Mouse (Mus musculus) limb, embryonic 14.5 days (tissue): Measurements from ENCODE around the gene Gm49405. TPM values are rescaled to one million over a fixed set of nuclear protein-coding genes. Genes with fewer than 3 reads are reported as not detected.
"Not testable (repeated sequence)": the region's sequence is repeated elsewhere in the genome, so short reads cannot be mapped to it uniquely, and the experiment has no call there.

Source experiments
- ATAC-seq: fragments of 200-750 bp; cut with Nextera tagmentation; 2 replicates; pipeline ENCODE4 v1.8.0; 2017; ENCODE audit warnings: low read depth, moderate number of reproducible peaks, moderate TSS enrichment; ENCODE audit not compliant: low FRiP score
- DNase-seq: peaks from one replicate; pipeline ENCODE4 v3.0.0-alpha.2; 2015; ENCODE audit warnings: low spot score
- H3K27ac ChIP-seq: fragments of 300-500 bp; sonication (generic); replicated peaks from 2 replicates; pipeline ENCODE4 v1.5.1; 2014; ENCODE audit warnings: low read depth, mild to moderate bottlenecking, low read length, moderate library complexity, mixed read lengths
- H3K27me3 ChIP-seq: fragments of 300-500 bp; sonication (generic); 2 replicates; pipeline ENCODE4 v1.6.1; 2014; ENCODE audit warnings: low read length, mixed read lengths; ENCODE audit not compliant: control insufficient read depth, insufficient read depth
- H3K36me3 ChIP-seq: fragments of 300-500 bp; sonication (generic); 2 replicates; pipeline ENCODE4 v1.6.1; 2014; ENCODE audit warnings: mild to moderate bottlenecking, low read length, moderate library complexity, mixed read lengths; ENCODE audit not compliant: control insufficient read depth, insufficient read depth
- H3K4me1 ChIP-seq: fragments of 300-500 bp; sonication (generic); 2 replicates; pipeline ENCODE4 v1.6.1; 2014; ENCODE audit warnings: antibody characterized with exemption, low read length, mixed read lengths; ENCODE audit not compliant: control insufficient read depth, insufficient read depth
- H3K4me2 ChIP-seq: fragments of 300-500 bp; sonication (generic); replicated peaks from 2 replicates; pipeline ENCODE4 v1.6.1; 2014; ENCODE audit warnings: low read depth, mild to moderate bottlenecking, low read length, moderate library complexity; ENCODE audit not compliant: severe bottlenecking
- H3K4me3 ChIP-seq: fragments of 300-500 bp; sonication (generic); replicated peaks from 2 replicates; pipeline ENCODE4 v1.5.1; 2014; ENCODE audit warnings: low read length
- H3K9ac ChIP-seq: fragments of 300-500 bp; sonication (generic); 2 replicates; pipeline ENCODE4 v1.6.1; 2014; ENCODE audit warnings: mild to moderate bottlenecking, low read depth, low read length, moderate library complexity; ENCODE audit not compliant: severe bottlenecking
- H3K9me3 ChIP-seq: fragments of 300-500 bp; sonication (generic); 2 replicates; pipeline ENCODE4 v1.6.1; 2016; ENCODE audit warnings: low read length; ENCODE audit not compliant: control insufficient read depth
- POLR2A ChIP-seq: fragments of 200-500 bp; IDR thresholded peaks from 2 replicates; pipeline ENCODE4 v1.8.0; 2012; ENCODE audit warnings: inconsistent platforms, mild to moderate bottlenecking, moderate library complexity, borderline replicate concordance; ENCODE audit not compliant: insufficient read depth, insufficient read length; ENCODE audit errors: extremely low read depth
- WGBS: fragments of 180-500 bp; shearing (Covaris S2); extraction: QIAGEN DNeasy Blood & Tissue Kit; methylation state at CpG from one replicate; pipeline ENCODE4 v1.1.7; 2014; 5-methylcytosine and 5-hydroxymethylcytosine counted together
- polyA plus RNA-seq, 2 experiments: library from polyadenylated mRNA; depleted of rRNA in 1 of 2; stranded (reverse) in 1 of 2; unstranded in 1 of 2; fragments of >200 nt; fragmentation: Nextera tagmentation in 1 of 2; extraction: Ambion mirVana in 1 of 2; gene quantifications; 2 replicates each; pipeline versions ENCODE4 v1.2.1 to v1.2.3; 2012 to 2014

The Gm49405 gene
- polyA plus RNA-seq, 2 experiments, result 2.3 to 7.0 TPM

DNA sequence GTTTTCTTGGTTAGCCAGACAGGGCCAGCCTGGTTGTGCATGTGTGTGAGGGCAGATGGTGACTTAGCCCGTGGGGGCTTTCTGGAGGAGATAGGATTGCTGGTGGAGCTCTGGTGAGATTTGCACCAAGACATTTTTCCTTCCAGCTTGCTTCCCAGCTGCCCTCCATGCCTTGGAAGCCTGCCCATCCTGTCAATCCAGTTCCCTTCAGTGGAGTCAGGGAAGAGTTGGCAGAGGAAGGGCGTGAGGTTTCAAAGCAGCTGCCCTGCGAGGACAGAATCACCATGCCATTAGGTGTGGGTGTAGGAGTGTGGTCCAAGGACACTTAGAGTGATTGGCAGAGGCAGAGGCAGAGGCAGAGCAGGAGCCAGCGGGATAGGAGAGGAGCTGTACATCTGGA is 42.0 kb upstream of the Gm49405 start, which contains the start of gene Aldh3b3:
Gene Aldh3b3, plus strand, starts transcription at position 176 of the 400 bp plus-strand sequence.
- no peak for TF ChIP-seq POLR2A
- Histone ChIP-seq H3K4me2 (no peak within 1 kb of the TSS), H3K9ac (no peak within 1 kb of the TSS), H3K36me3 (no peaks in the 10 kb centered on the region), H3K27me3 (no peaks in the 10 kb centered on the region), H3K9me3 (no peaks in the 10 kb centered on the region), H3K4me3 (no peak within 1 kb of the TSS), H3K4me1 (no peaks in the 10 kb centered on the region), H3K27ac (no peak within 1 kb of the TSS)
- ATAC-seq, result no peak
- 74% methylated on average over 4 of the region's 4 CpGs for WGBS
- no peak for DNase-seq

DNA sequence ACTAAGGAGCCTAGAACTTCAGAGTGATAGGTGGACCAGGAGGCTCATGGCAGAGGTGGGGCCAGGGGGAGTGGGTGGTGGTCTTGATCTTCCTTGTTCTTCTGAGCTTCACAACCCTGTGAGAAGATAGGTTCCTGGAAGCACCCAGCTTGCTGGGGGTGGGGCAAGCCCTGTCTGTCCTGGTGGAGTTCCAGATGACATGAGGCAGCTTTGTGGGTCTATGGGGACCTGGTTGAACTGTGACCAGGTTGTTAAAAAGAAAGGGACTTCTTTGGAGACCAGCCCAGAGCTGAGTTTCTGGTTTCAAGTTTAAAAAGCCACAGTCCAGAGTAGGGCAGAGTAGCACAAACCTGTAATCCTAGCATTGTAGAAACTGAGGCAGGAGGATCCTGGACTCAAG is 41.4 kb upstream of the Gm49405 start:
- H3K4me1 ChIP-seq, result no peaks in the 10 kb centered on the region
- H3K36me3 ChIP-seq, result no peaks in the 10 kb centered on the region
- ATAC-seq (no peak), DNase-seq (no peak)
- H3K27ac ChIP-seq, result no peak overlapping the region
- H3K4me2 ChIP-seq, result no peak overlapping the region
- no peaks in the 10 kb centered on the region for H3K9me3 ChIP-seq
- H3K4me3 ChIP-seq, result no peak overlapping the region
- no peak for TF ChIP-seq POLR2A
- H3K9ac ChIP-seq, result no peak overlapping the region
- H3K27me3 ChIP-seq, result no peaks in the 10 kb centered on the region

DNA sequence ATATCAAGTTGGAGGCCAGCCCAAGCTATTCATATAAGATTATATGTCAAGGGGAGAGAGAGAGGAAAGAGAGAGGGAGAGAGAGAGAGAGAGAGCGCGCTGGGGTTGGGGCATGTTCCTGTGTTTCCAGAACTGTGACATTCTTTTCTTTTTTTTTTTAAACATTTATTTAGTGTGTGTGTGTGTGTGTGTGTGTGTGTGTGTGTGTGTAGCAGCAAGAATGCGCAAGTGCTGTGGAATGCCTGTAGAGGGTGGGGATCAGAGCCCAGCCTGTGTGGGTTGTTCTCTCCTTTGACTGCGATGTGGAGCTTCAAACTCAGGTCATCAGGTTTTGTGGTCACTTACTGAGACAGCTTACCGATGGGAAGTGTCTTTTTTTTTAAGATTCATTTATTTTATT is 40.2 kb upstream of the Gm49405 start:
- Histone ChIP-seq H3K27ac (no peak overlapping the region), H3K9me3 (no peaks in the 10 kb centered on the region), H3K4me1 (no peaks in the 10 kb centered on the region), H3K9ac (no peak overlapping the region), H3K36me3 (no peaks in the 10 kb centered on the region), H3K27me3 (no peaks in the 10 kb centered on the region), H3K4me2 (no peak overlapping the region), H3K4me3 (no peak overlapping the region)
- no peak for TF ChIP-seq POLR2A
- 74% methylated on average over 5 of the region's 5 CpGs for WGBS
- DNase-seq (no peak), ATAC-seq (no peak)

DNA sequence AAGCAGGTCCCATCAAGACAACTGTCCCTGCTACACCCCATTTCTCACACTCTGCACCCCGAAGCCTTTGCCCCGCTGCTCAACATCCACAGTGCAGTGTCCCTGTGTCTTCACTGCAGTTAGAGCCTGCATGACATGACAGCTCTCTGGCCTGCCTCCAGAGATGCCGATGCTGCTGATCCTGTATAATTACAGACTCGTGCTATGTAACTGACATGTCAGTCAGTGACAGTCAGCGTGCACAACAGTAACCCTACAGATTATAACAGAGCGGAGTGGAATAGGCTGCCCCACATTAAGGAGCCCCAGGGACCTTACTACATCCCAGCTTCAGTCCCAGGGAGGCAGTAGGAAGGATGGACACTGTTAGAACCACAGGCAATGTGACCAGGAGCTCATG is 38.6 kb upstream of the Gm49405 start:
- H3K9ac ChIP-seq, H3K4me2 ChIP-seq, H3K4me1 ChIP-seq, H3K4me3 ChIP-seq, H3K27ac ChIP-seq, ATAC-seq, H3K9me3 ChIP-seq, DNase-seq, H3K27me3 ChIP-seq, H3K36me3 ChIP-seq: not testable (repeated sequence)
- 83% methylated on average over 6 of the region's 6 CpGs for WGBS

DNA sequence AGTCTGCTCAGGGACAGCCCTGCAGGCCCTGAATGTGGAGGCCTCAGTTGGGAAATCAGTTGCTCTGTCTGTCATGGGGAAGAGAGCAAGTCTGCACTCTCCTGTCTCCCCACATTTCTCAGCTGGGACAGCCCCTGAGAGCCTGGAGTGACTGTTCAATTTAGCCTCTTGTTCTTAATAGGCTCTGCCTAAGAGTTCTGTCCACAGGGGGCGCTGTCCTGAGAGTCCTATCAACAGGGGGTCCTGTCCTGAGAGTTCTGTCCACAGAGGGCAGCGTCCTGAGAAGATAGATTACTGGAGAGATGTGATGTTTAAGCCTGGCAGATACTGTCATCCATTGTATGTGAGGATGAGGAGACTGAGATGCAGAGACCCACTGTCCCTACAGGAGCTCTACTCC is 38.0 kb upstream of the Gm49405 start:
- 16% methylated on average over 2 of the region's 2 CpGs for WGBS
- no peak for ATAC-seq
- no peak for DNase-seq

DNA sequence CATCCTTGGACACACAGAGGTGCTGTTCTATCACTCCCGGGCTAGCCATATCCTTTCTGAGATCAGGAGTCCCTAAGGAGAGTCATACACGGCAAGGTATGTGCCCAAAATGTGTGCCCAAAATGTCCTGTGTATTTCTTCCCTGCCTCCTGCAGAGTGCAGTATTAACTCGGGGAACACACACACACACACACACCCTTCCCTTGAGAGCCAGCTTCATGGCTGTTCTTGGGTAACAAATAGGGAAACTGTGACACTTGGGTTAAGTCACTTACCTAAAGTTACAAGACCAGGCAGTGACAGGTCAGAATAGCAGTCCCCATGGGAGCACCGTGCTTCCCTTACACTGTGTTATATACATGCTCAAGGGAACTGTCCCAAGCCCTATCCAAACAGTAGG is 36.4 kb upstream of the Gm49405 start:
- no peak for TF ChIP-seq POLR2A
- Histone ChIP-seq H3K9me3 (no peaks in the 10 kb centered on the region), H3K4me2 (no peak overlapping the region), H3K27ac (no peak overlapping the region), H3K36me3 (no peaks in the 10 kb centered on the region), H3K27me3 (no peaks in the 10 kb centered on the region), H3K4me3 (no peak overlapping the region), H3K9ac (no peak overlapping the region), H3K4me1 (no peaks in the 10 kb centered on the region)
- ATAC-seq (no peak), DNase-seq (no peak)
- 75% methylated on average over 4 of the region's 4 CpGs for WGBS

More for the DNA sequence above, 38.0 kb upstream of the Gm49405 start:
- Histone ChIP-seq H3K9ac (no peak overlapping the region), H3K9me3 (no peaks in the 10 kb centered on the region), H3K4me3 (no peak overlapping the region), H3K4me2 (no peak overlapping the region), H3K36me3 (no peaks in the 10 kb centered on the region), H3K27me3 (no peaks in the 10 kb centered on the region), H3K4me1 (no peaks in the 10 kb centered on the region), H3K27ac (no peak overlapping the region)
- no peak for TF ChIP-seq POLR2A
